Mouse (Mus musculus): ENCODE data around the gene Prickle2.

Prickle2 gene

GRCm38 (mm10) chr6:92518438-92518968 is 187.5 kb downstream of the Prickle2 start:
- DNase-seq (ENCODE audit: low read depth, low spot score) = no peak

GRCm38 (mm10) chr6:92517002-92517401 is 189.0 kb downstream of the Prickle2 start:
- DNase-seq (ENCODE audit: low read depth, low spot score) = no peak

GRCm38 (mm10) chr6:92512001-92512400 is 194.0 kb downstream of the Prickle2 start:
- DNase-seq (ENCODE audit: low read depth, low spot score) = no peak

GRCm38 (mm10) chr6:92509712-92510111 is 196.2 kb downstream of the Prickle2 start:
- DNase-seq (ENCODE audit: low read depth, low spot score) = no peak

- DNase-seq (ENCODE audit: low read depth, low spot score) = no peak
Measured at GRCm38 (mm10) chr6:92506276-92506675, 199.7 kb downstream of the Prickle2 start.

GRCm38 (mm10) chr6:92499449-92499848 is 206.5 kb downstream of the Prickle2 start:
- no peak for DNase-seq (ENCODE audit: low read depth, low spot score)

- no peak for DNase-seq (ENCODE audit: low read depth, low spot score)
Measured at GRCm38 (mm10) chr6:92498574-92498973, 207.4 kb downstream of the Prickle2 start.

GRCm38 (mm10) chr6:92497279-92497678 is 208.7 kb downstream of the Prickle2 start:
- no peak for DNase-seq (ENCODE audit: low read depth, low spot score)

- DNase-seq (ENCODE audit: low read depth, low spot score) = no peak
Measured at GRCm38 (mm10) chr6:92495500-92495899, 210.5 kb downstream of the Prickle2 start.

- no peak for DNase-seq (ENCODE audit: low read depth, low spot score)
Measured at GRCm38 (mm10) chr6:92481690-92481956, 224.3 kb downstream of the Prickle2 start.

- DNase-seq (ENCODE audit: low read depth, low spot score) = peak; percentile 47
Measured at GRCm38 (mm10) chr6:92480941-92481689, 224.8 kb downstream of the Prickle2 start.

GRCm38 (mm10) chr6:92478612-92479011 is 227.3 kb downstream of the Prickle2 start:
- no peak for DNase-seq (ENCODE audit: low read depth, low spot score)

GRCm38 (mm10) chr6:92477621-92478020 is 228.3 kb downstream of the Prickle2 start:
- DNase-seq (ENCODE audit: low read depth, low spot score) = no peak

- DNase-seq (ENCODE audit: low read depth, low spot score) = no peak
Measured at GRCm38 (mm10) chr6:92469456-92469855, 236.5 kb downstream of the Prickle2 start.

GRCm38 (mm10) chr6:92468892-92469291 is 237.1 kb downstream of the Prickle2 start:
- DNase-seq (ENCODE audit: low read depth, low spot score) = no peak

- no peak for DNase-seq (ENCODE audit: low read depth, low spot score)
Measured at GRCm38 (mm10) chr6:92468383-92468791, 237.6 kb downstream of the Prickle2 start.

GRCm38 (mm10) chr6:92467343-92467742 is 238.6 kb downstream of the Prickle2 start:
- DNase-seq (ENCODE audit: low read depth, low spot score) = peak; percentile 61

GRCm38 (mm10) chr6:92465666-92466065 is 240.3 kb downstream of the Prickle2 start:
- DNase-seq (ENCODE audit: low read depth, low spot score) = no peak

GRCm38 (mm10) chr6:92464781-92465337 is 241.1 kb downstream of the Prickle2 start:
- DNase-seq (ENCODE audit: low read depth, low spot score) = no peak

GRCm38 (mm10) chr6:92463768-92464167 is 242.2 kb downstream of the Prickle2 start:
- no peak for DNase-seq (ENCODE audit: low read depth, low spot score)

- no peak for DNase-seq (ENCODE audit: low read depth, low spot score)
Measured at GRCm38 (mm10) chr6:92460750-92461149, 245.2 kb downstream of the Prickle2 start.

- DNase-seq (ENCODE audit: low read depth, low spot score) = no peak
Measured at GRCm38 (mm10) chr6:92458026-92458425, 247.9 kb downstream of the Prickle2 start.

GRCm38 (mm10) chr6:92451421-92451820 is 254.5 kb downstream of the Prickle2 start:
- DNase-seq (ENCODE audit: low read depth, low spot score) = no peak
